Mouse (Mus musculus) brain, adult 2 months (tissue): ENCODE results near the gene Lrpprc.
A peak's percentile ranks its signal among the peaks of the same experiment; 100 is the strongest.

ENCODE experiments used
- DNase-seq: peaks from one replicate; pipeline ENCODE4 v3.0.0; 2011; ENCODE audit warnings: low read depth, low spot score

Lrpprc gene

DNA sequence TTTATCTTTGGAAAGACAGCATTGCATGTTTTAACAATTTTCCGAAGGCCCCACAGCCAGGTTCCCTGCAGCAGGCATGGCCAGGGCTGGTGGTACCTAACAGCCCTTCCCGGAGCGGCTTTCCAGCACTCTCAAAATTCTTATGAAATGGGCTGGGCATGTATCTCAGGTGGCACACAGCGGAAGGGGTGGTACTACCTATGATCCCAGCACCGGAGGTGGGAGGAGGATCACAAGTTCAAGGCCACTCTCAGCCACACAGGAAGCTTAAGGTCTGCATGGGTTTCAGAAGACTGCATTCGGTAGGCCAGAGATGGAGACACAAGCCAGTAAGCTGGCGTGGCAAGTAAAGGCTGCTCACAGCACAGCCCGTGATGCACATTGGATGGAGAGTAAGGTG is 31.6 kb downstream of the Lrpprc start:
- no peak for DNase-seq

DNA sequence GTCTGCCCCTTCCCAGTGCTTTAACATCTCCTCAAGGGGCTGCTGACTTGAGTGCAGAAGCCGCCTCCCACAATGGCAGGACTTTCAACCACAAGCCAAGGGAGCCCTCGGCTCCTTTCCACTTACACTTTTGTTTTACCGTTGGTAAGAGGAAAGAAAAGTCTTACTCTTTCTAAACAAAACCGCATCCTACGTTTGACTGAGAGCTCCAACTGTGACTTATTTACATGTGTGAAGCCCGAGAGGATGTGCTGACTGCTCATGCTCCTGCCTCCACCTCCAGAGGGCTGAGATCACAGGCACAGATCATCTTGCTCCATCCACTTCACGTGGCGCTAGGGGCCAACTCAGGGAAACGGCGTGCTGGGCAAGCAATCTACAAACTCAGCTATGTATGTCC is 32.2 kb downstream of the Lrpprc start:
- DNase-seq = peak; percentile 22

DNA sequence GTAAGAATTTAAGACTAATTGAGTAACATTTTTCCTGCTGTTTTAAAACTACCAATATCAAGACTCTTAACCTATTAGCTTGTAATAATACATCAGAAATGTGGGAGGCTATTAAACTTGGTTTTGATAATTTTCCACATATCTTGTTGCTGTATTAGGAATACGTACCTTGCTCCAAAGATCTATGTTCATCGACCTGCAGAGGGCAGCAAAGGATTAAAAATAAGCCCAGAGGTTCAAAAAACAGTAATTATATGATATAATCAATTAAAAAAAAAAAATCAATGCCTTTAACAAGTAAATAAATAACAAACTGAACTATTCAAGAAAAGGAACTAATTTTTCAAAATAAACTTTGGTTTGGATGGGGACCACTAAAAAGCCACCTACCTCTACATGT is 34.5 kb downstream of the Lrpprc start:
- DNase-seq = peak; percentile 39

DNA sequence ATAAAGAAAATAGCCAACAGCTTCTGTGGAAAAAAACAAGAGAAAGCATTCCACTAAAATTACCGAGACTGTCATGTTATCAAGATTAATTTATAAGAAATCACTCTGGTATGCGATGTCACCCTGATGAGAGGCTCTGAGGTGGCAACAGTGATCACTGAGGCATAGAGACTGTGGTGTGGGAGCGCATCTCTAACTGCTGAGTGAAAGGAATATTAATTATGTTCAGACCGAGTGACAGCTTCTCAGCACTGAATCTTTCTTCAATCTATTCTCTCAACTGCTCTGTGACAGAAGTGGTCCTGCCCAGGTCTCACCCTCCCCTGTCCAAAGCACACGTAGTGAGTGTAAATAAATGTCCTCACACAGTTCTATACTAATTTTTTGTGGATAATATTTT is 37.1 kb downstream of the Lrpprc start:
- no peak for DNase-seq

DNA sequence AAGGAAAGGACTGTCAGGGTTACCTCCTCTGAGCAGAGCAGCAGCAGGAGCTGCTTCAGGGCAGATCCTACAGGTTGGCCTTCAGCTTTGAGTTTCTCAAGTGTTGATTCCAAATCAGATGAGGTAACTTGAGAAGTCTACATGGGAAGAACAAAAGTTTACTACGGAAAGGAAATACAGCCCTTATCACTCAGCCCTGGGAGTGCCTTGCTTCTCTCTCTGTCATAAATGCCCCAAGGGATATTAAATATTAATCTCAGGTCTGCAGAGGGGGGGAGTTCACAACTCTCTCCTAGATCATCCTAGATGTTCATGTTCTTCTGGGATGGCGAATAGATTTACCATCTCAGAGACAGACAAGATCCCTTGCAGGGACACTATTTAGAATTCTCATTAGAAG is 38.3 kb downstream of the Lrpprc start:
- no peak for DNase-seq

DNA sequence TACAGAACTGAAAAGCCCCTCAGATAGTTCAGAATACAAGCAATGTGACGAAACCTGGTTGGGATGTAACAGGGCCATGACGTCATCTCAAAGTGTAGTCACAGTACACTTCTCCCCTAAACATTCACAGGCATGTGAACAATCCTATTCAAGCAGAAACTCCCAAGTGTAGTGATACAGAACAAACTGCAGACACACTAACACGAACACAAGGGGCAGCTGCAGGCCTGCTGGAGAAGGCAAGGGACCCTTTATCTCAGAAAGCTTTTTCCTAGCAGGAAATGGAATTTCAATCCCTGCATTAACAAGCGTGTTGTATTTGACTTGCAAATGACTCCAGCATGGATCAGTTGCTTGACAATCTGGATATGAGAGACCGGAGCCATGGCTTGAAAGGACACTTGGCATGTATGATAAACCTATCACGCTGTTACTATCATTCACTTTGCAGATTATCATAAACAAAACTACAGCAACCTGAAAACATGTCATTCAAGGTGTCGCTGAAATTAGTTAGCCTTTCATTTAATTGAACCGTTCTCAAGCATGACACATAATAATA is 38.9 kb downstream of the Lrpprc start:
- no peak for DNase-seq

DNA sequence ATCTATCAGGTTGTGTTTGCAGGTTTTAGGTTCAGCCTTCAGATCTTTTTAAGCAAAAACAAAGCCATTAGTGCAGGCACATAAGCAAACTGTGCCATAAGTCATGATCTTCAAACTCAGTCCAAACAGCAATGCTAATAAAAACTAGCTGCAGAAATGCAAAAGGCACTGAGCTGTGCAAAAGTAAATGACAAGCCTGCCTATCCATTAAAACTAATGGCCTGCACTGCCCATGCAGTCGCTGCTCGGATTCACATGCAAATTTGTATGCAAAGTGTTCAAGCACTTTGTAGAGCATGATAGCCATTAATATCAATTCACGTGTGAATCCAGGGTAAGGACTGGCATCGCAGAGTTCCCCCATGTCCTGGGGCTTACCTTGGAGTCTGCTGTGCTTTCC is 40.5 kb downstream of the Lrpprc start:
- DNase-seq = no peak

DNA sequence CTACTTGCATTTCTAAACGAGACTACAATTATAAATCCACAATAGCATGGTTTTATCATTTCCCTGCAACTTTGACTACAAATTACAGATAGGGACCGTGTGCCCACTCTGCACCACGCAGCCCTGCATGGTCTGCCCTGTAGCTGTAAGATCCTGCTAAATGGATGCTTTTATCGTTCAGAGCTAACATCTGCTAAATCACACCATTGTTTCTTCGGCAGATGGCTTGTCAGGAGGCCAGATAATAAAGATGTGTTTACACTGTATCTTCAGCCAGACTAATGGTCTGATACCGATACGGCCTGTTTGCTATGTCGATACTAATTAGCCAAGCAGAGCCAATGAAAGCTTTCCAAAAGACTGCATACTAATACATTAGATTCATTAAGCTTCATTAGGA is 41.3 kb downstream of the Lrpprc start:
- DNase-seq = peak; percentile 80

DNA sequence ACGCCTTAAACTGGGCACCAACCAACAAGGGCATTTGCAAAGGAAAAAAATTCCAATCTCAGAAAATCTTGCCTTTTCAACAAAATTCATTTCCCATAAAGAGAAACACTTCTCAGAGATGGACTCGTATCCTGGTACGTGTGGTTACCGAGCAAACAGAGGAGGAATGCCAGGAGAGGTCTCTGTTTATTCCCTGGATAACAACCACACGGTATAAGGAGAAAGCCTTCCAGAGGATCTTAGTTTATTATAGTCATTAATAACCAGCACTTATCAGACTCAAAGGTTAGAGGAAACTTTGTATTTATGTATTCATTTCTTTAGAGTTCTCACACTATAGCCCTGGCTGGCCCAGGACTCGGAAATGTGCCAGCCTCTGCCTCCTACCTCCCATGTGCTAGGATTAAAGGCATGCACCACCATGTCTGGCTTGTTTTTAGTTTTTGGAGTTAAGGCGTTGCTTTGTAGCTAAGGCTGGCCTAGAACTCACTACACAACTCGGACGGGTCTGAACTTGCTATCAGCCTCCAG is 42.4 kb downstream of the Lrpprc start:
- DNase-seq = no peak

DNA sequence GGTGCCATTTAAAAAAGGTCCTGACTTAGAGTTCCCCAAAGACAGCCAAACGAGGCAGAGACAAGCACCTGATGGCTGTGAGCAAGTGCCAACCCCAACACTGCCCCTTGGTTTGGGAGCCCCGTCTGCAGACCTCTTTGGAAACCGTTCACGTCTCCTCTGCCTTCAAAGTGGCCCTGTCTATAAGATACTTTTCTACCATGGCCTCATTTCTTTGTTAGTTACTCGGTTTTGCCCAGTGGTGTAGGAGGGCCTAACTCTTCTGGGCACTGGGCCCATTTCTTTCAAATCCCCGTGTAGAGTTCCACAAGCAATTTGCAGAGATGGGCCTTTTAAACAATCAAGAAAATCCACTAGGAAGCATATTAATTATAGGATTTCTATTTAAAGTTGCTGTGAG is 43.4 kb downstream of the Lrpprc start:
- peak; percentile 51 for DNase-seq

DNA sequence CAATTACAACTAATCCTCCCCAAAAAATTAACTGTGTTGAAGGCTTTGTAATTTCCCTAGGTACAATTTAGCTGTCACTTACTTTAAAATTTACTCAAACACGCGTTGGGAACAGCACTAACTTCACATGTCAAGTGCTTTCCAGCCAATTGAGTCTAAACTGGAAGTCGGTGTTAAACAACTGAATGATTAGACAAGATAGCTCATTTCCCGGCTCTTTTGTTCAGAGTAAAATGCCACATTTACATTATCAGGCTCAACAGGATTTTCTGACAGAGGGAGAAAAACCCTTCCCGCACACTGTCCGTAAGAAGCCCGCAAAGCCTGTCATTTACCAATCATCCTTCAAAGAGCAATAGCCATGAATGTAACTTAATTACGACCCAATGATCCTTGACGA is 45.6 kb downstream of the Lrpprc start:
- no peak for DNase-seq

DNA sequence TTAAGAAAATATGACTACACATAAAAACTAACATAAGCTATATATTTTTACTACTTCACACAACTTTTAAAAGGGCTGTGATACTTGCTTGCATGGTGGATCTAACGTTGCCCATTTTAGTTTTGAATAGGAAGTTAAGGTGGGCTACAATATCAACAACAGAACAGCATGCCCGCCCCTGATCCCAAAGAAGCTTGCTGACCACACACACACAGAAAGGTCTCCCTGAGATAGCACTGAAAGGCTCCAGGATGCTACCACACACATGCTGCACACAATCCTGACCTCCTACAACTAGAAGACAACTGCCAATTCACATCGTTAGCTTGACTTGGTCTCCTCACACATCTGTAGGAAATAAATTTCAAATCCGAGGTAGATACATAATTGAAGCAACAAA is 46.3 kb downstream of the Lrpprc start:
- DNase-seq = no peak

DNA sequence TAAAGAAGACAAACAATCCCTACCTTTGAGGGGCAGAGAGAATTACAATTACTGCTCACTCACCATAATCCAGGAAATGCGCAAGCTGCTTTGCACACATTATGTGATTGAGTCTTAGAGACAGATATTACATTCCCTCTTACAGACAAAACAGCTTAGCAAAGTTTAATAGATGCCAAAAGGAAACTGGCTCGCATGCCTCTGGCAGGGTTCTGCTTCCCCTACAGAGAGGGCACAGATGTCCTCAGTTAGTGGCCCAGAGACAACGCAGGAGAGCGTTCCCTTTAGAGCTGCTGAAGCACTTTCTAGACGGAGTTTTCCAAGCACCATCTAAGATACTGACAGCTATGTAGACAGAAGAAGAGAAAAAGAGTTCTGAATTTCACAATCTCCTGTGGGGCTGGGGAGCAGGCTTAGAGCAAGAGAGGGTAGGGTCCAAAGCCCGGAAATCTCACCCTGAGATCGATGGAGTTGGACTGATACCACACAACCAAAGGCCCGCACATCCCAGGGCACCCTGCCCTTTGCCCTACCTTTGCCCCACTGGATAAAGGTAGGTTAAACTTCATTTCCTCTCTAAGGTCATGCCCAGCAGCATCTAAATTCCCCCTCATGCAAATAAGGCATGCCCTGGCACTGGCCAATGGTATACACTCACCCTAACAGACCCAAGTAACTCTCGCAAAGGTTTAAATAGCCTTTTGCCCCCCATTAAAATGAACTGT is 52.4 kb downstream of the Lrpprc start:
- peak; percentile 59 for DNase-seq

DNA sequence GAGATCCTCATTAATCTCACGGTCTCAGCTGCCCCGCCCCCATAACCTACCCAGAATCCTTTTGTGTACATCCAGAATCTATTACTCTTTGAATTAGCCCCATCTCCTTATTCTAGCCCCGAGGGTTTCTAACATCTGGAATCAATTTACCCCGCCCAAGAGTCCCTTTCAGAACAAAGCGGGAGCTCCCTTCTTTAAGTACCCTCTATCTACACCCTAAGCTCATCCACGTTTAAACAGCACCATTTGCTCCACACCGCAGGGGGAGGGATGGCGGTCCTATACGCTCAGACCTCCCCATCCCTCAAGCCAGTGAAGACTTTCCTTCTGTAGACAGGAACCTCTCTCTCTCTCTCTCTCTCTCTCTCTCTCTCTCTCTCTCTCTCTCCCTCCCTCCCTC is 53.9 kb downstream of the Lrpprc start:
- DNase-seq = no peak

DNA sequence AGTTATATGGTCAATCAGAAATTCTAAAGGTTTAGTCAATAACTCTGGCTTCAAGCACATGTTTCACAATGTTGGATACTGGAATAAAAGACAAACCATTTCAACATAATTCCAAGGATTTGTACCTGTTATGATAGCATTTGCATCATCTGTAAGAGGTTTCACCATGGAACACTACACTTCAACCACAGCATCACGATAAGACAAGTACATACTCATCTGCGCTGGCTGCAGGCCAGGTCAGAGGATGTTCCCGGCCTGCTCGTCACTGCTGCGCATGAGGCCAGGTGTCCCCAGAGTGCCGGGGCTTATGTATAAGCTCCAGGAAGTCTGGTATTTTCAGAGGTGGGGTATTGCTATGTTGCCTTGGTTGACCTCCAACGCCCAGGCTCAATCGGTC is 58.0 kb downstream of the Lrpprc start:
- no peak for DNase-seq

DNA sequence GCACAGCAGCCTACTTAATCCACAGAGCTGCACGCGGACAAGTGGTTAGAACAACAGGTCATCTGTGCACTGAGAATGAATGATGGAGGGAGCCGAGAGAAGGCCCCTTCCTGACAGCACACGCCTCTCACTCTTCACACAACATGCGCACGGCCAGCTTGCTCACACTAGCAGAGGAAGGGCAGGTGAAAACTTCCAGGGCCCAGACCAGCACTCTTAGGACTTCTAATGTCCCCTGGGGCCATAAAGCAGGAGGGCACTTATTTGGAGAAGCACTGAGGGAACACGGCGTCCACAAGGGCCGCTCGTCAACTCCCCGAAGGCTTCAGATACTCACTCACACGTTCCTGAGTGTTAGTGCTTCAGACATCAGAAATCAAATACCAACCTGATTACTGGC is 59.2 kb downstream of the Lrpprc start:
- DNase-seq = no peak

DNA sequence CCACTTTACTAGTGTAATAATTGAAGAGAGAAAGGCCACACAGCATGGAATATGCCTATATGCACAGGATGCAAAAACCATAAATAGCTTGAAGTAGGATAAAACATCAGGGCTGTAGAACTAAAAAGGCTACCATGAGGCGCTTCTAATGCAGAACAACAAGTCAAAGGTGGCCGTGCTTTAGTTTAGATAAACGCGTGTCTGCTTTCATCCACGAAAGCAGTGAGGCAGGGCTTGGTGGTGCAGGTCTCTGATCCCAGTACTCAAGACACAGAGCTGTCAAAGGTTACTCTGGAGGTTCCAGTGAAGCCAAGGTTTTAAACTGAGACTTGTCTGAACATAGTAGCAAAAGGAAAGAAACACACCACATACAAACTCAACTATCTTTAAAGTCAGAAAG is 61.4 kb downstream of the Lrpprc start:
- no peak for DNase-seq

DNA sequence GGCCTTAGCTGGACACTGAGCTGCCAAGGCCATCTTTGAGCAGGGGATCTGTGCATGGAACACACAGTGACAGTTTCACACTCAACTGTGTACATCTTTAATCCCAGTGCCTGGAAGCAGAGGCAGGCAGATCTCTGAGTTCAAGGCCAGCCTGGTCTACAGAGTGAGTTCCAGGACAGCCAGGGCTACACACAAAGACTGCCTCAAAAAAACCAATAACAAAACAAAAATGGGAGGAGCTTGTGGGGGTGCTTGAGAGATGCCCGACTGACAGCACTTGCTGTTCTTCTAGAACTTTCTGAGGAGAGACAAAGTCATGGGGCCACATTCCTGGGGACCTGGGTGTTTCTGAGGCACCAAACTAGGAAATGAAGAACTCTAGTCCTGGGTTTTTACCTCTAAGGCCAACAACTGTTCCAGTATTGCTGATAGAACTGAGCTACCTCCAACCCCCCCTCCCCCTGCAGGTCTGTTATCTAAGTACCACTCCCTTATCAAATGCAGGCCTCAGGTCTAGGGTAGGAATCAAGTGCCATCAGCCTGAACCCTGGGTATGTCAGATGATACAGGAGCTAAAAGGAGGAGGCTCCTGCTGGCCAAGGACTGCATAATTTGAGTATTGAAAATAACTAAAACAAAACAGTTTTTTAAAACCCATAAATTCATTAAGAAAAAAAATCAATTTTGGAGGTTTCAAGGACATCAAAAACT is 62.2 kb downstream of the Lrpprc start:
- DNase-seq = no peak

DNA sequence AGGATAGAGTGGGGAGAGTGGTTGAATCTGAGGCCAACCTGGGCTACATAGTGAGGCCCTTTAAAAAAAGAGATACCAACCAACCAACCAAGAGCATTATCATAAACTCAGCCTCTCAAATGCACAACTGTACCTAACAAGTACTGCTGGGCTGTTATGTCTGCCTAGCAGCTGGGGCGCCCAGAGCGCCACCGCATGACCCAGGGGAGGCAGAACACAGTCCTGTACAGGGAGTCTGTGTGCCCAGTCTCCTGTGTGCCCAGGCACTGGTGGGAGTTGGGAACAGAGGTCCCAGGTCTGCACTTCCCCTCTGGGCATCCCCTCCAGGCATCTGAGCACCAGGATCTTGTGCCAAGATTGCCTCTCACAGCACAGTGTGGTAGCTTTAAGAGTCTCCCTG is 65.4 kb downstream of the Lrpprc start:
- DNase-seq = no peak

DNA sequence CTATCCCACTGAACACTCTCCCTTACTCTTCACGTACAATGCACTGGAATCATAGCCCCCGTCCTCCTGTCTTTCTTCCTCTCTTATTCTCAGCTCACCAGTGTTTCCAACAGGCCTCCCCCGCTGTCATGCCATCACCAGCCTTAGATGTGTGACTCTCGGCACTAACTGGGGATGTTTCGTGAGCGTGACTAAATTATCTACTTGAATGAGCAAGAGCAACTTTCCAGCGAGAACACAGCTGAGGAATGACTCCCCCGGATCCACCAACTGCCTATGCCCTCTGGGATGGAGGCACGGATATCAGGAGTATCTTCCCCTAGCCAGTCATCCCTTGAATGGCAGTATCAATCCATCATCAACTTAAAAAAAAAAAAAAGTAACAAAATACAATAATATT is 66.6 kb downstream of the Lrpprc start:
- DNase-seq = peak; percentile 74

DNA sequence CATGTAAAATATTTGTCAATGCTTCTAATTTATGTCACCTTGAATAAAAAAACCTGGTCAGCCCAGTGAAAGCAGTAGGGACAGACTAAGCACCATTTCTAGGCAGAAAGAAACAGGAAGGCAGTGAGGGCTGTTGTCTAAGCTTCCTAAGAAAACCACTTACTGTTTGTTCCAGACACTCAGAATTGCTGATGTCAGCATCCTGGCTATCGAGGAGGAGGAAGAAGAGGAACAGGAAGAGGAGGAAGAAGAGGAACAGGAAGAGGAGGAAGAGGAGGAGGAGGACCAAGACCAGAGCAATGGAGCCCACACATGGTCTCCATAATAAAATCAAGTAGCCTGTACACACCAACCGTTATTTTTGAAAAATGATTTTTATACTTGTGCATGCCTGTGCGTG is 71.5 kb downstream of the Lrpprc start:
- no peak for DNase-seq

DNA sequence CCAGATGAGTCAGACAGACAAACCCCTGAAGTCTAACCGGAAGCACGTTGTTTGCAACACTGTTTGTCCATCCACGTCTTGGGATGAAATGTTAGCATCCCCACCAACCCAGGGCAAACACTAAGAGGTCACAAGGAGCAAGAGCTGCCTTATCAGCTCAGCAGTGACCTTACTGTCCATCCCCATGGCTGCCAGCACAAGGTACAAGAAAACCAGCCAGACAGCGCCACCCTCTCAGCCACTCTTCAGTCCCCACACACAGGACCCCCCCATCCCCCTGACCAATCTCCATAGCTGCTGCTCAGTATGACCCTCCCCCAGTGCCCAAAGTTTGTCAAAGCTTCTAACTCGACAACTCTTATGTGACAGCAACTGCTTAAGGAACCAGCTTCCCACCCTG is 73.2 kb downstream of the Lrpprc start:
- no peak for DNase-seq

DNA sequence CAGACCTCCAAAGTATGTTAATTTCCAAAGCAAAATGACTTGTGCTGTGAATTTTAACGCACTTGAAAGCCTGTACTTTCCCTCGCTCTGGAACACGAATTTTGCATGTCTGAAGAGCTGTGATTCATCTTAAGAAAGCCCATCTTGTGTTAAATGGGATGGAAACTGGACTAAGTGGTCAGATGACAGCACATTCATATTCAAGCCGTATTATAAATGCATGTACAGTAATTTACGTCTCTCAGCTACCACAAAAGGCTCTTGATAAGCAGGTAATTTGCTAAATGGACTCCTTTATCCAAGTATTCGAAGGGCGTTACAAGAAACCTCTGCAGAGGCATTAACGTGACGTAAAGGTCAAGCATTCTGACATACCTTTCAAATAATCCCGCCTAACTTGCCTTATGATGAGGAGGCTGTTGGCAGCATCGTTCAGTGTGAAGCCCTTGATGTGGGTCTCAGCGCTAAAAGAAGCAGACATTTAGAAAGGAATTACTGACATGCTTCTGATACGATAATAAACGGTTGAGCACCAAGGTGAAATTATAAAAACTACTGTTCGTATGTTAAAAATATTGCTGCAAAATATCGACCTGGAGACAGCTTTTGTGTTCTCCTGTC is 74.2 kb downstream of the Lrpprc start:
- no peak for DNase-seq
